Mouse (Mus musculus) frontal cortex, postnatal 10 days (tissue): ENCODE data around the gene Chek2.
"Not testable (repeated sequence)": the region's sequence is repeated elsewhere in the genome, so short reads cannot be mapped to it uniquely, and the experiment has no call there.

Experiments used
- DNase-seq, 2 experiments: peaks; one replicate each; pipeline ENCODE4 v3.0.0; 2022; ENCODE audit warnings: low spot score in 2 of 2, mixed read lengths in 1 of 2

Gene Chek2

DNA sequence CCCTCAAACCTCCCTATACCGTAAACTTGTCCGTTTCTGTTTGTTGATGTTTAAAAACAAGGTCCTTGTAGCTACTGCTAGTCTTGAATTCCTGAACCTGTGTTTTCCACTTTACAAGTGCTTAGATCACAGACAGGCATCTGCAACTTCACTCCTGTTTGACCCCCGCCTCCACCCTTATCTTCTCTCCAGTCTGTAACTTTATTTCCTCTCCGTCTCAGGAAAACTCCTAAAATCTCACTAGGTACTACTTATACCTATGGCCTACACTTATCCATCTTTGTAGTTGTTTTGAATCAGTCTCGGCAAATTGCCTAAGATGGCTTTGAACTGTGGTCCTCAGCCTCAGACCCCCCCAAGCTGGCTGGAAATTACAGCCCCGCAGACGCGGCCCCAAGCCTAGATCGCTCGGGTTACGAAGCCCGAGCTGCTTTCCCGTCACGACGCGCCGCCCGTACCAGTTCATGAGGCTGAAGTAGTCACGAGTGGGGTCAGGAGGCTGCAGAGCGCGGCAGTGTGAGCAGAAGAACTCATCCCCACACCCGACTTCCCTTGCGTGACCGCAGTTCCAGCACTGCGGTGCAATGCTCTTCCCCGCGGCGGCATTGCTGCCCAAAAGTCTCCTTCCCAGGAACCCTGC is 621 bp upstream of the Chek2 start:
- no peak for DNase-seq

DNA sequence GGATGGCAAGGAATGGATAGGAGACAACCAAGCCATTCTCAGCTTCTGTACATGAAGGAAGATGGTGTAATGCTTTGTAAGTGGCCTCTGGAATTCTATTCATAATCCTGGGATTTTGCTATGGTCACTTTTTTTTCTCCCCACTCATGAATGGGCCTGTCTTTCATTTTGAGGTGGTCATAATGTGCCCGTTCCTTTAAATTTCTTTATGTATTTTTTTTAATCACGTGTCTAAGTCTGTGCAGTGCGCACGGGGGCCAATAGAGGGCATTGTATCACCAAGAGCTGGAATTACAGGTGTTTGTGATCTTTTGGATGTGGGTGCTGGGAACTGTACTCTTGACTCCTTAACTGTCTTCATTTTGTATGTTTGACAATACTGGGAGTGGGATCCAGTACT is 686 bp downstream of the Chek2 start:
- DNase-seq: peak in 1 of 2 experiments; percentile 25

DNA sequence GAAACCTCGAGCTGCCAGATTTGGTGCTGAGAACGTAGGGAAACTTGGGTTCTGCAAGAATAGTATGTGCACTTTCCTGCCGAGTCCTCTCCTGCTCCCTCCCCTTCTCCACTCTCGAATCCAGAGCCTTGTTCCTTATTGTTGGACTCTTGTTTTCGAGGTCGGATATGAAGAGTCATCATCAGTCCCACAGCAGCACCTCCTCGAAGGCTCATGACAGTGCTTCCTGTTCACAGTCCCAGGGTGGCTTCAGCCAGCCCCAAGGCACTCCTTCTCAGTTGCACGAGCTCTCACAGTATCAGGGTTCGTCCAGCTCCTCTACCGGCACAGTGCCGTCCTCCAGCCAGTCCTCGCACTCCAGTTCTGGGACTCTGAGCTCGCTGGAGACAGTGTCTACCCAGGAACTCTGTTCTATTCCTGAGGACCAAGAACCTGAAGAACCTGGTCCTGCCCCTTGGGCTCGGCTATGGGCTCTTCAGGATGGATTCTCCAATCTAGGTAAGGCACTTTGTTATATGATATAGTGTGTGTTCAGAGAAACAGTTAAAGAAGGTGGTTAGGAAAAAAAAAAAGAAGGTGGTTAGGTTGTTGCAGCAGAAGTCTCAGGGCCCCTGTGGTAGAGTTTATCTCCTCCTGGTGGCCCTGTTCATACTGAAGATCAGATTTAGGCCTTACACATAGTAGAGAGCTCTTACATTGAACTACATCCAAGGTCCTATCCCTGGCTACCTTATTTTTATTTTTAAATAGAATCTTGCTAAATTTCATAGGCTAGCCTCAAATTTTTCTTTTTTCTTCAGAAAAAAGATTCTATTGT is 1.5 kb downstream of the Chek2 start:
- DNase-seq: no peak

DNA sequence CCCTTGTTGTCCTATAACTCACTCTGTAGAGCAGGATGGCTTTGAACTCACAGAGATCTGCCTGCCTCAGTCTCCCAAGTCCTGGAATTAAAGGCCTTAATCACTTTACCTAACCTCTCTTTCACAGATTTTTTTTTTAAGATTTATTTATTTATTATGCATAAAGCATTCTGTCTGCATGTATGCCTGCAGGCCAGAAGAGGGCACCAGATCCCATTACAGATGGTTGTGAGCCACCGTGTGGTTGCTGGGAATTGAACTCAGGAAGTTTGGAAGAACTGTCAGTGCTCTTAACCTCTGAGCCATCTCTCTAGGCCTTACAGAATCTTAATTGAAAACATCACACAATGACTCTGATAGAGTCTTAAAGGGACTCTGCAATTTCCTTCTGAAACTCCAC is 13.2 kb downstream of the Chek2 start:
- no peak for DNase-seq

DNA sequence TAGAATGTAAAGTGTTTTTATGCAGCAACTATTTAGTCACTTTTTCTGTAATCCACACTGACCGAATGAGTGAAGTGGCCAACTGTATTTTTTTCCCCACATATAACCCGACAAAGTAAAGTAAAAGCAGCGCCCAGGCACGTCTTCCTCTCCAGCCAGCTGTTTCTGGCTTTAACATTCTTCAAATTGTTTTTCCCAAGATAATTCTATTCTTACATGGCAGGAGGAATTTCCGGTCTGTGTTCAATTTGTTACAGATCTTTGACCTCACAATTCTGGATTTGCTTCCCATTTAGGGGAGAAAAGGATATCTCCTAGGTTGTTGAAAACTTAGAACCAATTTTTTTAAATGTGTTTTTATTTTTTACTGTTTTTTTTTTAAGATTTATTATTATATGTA is 17.3 kb downstream of the Chek2 start:
- DNase-seq: no peak

DNA sequence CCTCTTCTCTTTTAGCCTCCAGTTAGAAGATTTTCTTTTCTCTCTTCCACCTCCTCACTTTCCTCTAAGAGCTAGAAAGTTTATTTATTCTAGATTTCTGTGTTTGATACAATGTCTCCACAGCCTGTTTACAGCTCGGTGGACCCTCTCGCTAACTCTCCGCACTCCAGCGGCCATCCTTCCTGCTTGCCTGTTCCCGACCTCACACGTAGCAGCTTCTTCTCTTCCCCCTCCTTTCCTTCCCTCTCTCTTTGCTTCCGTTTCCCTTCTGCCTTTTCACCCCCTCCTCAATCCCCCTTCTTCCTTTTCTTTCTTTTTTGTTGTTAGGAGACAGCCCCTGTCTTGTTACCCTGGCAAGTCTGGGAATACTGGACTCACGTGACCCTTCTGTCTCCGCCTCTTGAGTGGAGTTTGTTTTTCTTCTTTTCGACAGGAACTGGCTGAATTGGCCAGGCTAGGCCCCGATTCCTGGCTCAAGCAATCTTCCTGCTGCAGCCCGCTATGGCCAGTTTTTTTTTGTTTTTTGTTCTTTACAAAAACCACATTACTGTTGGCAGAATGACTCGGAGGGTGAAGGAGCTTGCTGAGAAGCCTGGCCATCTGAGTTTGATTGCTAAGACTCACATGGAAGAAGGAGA is 19.4 kb downstream of the Chek2 start:
- DNase-seq: peak in 1 of 2 experiments; percentile 32

DNA sequence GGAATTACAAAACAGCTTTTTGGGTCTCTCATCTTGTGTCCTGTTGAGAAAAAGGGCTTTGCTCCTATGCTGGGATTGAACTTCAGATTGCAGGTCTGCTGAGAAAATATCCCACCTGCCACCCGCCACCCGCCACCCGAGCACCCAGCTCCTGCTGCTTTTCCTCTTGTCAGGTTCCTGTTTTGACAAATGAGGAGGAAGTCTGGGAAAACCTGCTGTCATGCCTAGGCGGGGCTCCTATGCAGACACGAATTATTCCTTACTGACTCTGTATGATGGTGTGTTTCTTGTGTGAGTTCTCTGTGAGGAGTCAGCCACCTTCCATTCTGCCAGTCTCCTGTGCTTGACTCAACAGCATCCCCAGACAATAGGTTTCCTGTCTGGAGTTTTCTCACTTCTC is 20.7 kb downstream of the Chek2 start:
- no peak for DNase-seq

DNA sequence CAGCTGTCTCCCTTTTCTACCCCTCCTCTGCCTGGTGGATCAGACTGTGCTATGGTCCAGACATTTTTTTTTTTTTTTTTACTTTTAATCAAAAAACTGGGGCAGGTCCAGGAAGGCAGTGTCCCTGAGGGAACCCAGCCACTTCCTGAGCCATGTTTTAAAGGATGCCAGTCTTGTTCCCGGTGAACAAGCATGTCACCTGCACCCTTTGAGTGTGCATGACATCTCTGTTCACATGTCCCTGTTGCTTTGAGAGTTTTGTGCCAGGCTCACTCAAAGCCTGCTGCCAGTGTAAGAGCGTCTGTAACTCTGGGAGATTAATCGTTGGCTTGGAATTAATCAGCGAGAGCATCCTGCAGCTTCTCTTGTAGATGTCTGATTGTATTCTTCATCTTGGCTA is 28.7 kb downstream of the Chek2 start:
- no peak for DNase-seq

DNA sequence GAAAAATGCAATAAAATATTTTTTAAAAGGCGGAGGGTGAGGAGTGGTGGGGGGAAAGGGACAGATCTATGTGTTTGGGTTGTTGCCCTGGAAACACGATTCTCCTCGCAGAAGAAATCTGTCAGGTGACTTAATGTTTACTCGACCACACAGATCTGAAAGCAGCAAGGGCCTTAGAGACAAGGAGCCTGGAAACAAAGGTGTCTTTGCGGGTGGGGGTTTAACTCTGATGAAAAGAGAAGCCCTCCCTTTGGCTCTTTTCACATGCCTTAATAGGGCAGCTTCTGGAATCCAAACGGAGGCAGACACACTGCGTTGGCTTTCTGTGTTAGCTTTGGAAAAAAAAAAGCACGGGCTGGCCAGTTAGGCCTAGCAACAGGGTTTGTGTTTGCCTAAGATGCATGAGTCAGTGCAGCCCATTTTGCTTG is 29.5 kb downstream of the Chek2 start:
- DNase-seq: no peak

DNA sequence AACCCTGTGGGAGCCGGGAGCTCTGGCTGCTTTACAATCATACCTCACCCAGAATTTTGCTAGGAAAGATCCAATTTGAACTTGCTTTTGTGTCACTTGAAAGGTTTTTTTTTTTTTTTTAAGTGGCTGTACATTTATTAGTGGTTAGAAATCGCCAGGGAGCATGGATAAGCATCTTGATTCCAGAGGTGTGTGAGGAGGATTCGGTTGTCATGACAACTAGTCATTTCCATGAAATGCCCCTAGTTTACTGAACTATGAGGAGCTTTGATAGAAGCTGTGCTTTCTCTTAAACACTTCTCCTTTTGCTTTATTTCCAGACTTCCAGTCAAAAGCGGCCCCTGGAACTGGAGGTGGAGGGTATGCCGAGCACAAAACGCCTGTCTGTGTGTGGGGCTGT is 33.4 kb downstream of the Chek2 start:
- no peak for DNase-seq

DNA sequence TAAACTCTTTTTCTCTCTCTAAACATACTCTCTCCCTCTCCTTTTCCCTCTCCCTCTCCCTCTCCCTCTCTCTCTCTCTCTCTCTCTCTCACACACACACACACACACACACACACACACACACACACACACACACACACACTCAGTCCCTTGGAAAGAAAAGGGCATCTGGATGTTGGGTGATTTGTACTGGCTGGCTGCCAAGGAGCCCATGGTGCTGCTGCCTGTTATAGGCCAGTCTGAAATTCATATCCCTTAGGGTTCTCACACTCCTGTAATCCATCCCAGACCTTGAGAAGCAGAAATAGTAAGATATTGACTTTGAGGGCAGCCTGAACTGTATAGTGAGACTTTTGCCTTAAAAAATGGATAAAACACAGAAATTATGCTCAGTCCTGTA is 34.9 kb downstream of the Chek2 start:
- no peak for DNase-seq

DNA sequence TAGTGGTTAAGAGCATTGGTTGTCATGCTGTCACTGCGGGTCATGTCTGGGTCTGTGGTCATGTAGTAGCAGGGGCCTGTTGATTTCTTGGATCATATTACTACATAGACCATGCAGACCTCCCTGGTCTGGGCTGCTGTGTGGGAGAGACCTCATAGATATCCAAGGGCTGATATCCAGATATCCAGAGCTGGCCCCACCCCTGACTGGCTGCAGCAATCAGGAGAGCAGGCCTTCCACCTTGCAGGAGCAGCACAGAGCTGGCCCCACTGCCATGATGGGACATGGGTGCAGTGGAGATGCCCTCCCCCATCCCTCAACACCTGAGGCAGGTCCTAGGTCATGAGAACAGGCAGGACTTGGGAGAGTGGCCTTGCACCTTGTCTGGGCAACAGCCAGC is 35.5 kb downstream of the Chek2 start:
- DNase-seq: no peak

DNA sequence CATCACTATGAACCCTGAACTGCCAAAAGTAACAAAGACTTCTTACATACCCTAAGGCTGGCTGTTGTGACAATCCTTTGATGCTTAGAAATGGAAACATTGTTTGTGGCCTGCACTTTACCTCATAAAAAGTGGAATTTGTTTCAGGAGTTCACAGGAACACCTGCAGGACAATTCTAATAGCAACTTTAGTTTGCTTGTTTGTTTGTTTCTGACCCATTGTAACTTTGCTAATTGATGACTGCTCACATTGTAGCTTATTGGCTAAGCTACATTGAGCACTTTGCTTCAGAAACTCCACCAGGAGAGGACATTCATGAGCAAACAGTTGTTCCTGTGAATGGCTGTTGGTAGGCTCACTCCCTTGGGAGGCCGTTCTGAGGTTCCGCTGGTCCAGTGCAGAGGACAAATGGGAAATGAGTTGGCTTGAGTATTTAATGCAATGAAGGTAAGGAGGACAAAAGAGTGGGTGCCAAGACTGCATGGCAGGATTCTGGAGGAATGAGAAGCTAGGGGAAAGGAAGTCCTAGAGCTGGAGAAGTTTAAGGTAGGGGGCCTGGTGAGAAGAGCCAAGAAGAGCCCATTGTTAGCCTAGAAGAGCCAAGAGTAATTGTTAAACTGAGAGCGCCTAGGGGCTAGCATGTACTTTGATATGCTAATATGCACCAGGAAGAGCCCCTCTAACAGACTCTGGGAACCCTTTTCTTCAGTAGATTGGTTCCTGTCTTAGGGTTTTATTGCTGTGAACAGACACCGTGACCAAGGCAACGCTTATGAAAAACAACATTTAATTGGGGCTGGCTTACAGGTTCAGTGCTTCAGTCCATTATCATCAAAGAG is 38.1 kb downstream of the Chek2 start:
- no peak for DNase-seq

DNA sequence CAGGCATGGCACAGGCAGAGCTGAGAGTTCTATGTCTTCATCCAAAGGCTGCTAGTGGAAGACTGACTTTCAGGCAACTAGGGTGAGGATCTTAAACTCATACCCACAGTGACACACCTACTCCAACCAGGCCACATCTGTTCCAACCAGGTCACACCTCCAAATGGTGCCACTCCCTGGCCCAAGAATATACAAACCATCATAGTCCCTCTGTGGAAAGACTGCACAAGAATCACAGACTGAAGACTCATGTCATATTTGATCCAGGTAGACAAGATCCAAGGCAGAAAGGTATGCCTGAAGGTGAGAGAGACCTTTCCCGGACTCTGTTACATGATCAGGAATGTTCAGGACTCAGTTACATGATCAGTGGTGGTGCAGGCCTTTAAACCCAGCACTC is 38.7 kb downstream of the Chek2 start:
- not testable (repeated sequence) for DNase-seq

DNA sequence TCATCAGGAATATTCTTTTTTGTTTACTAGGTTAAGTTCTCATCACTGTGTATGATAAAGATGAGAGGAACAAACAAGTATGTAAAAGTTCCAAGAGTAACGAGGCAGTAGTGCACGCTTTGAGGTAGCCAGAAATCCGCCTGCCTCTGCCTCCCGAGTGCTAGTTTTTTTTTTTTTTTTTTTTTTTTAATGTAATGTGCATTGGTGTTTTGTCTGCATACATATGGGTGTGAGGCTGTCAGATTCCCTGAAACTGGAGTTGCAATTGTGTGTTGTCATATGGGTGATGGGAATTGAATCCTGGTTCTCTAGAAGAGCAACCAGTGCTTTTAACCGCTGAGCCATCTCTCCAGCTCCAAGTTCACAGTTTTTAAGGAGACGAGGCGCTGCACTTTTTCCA is 39.3 kb downstream of the Chek2 start:
- no peak for DNase-seq

DNA sequence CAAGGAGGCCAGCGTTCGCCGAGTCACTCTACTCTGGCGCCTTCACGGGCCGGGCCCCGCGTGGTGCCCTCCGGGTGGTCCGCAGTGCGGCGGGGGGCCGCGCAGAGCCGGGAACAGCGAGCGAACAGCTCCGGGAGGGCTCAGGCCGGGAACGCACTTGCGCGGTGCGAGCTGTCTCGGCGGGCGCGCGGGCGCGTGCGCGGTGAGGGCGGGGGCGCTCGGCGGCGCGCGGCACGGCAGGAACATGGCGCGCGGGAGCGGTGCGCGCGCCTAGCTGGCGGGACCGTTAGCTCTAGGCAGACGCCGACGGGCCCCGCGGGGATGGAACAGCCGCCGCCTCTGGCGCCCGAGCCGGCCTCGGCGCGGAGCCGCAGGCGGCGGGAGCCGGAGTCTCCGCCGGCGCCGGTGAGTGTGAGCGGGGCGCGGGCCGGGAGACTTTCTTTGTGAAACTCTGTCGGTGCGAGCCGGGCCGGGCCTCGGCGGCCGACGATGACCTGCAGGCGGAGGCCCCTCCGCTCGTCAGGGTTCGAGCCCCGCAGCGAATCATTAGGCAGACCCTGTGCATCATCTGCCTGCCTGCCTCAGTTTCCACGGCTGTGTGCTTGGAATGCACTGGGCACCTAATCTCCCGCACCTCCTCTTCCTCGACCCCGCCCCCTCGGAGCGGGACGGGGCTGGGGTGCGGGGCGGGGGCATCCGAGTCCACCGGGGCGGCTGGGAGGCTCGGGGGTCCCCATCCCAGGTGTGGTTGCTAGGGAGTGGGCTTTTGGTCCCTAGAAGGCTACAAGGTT is 40.0 kb downstream of the Chek2 start, which contains the start of gene Ttc28:
Gene Ttc28 (plus strand): TSS at position 220 of the 791 bp plus-strand sequence.
- DNase-seq: peak; percentile 79 to 88

DNA sequence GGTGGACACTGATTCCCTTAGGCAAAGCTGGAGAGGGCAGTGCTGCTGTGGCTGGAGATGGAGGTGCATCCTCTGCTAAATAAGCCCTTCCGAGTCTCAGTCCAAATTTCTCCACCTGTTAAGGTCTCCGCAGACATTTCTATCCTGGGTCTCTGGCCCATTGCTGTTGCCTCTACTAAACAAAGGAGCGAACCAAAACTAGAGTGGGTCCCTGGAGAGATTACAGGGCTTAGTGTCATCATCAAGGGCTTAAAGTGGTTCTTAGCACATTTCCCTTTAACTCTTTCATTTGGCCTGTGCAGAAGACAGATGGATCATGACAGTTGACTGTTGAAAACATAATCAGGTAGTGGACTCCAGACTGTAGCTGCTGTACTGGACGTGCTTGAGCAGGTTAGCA is 48.8 kb downstream of the Chek2 start:
- no peak for DNase-seq

DNA sequence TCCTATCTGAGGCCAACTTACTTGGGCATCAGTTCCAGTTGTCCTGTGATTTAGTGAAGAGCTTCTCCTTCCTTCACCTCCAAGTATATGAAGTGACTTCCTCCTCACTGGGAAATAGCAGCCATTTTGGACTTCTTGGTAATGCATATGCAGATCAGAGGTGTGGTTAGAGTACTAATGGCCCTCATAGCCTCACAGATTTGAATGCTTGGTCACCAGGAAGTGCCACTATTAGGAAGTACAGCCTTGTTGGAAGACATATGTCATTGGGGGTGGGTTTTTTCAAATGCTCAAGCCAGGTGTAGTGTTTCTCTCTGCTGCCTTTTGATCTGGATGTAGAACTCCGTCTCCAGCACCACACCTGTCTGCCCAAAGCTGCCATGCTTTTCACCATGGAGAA is 50.2 kb downstream of the Chek2 start:
- no peak for DNase-seq

DNA sequence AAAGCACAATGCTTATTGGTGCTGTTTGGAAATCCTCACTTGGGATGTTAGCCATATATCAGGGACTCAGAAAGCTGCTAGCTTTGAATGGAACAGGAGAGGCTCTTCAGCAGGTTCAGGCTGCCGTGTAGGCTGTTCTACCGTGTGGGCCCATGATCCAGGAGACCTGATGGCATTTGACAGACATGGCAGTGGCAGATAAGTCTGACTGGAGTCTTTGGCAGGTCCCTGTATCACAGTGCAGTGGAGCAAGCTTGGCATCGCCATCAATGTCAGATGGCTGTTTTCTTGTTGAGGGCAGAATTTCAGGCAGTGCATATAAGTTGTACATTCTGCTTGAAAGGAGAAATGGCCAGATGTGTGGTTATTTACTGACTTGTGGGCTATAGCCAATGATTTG is 50.8 kb downstream of the Chek2 start:
- no peak for DNase-seq

DNA sequence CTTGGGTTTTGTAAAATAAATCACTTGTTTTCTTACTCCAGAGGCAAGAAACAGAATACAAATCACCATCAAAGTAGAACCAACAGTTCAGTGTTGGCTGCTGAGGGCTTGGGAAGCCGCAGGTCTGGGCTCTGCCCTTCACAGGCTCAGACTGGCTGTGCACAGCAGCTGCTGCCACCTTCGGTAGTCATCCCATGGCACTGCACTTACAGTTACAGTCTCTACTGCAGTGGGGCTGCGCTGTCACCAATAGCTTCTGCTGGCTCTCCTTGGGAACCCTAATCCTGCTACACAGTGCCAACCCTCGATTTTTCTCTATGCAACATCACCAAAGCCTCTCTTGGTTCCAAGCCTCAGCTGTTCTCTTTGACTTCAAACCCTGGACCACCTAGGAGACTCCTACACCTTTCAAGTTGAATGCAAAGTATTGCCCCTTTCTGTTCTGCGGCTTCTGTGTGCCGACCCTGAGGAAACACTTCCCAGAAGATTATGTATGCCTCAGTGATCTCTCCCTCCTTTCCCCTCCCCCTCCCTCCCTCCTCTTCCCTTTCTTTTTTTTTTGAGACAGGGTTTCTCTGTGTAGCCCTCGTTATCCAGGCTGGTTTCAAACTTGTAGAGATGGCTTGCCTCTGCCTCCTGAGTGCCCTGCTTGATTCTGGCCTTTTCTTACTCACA is 57.5 kb downstream of the Chek2 start:
- no peak for DNase-seq

DNA sequence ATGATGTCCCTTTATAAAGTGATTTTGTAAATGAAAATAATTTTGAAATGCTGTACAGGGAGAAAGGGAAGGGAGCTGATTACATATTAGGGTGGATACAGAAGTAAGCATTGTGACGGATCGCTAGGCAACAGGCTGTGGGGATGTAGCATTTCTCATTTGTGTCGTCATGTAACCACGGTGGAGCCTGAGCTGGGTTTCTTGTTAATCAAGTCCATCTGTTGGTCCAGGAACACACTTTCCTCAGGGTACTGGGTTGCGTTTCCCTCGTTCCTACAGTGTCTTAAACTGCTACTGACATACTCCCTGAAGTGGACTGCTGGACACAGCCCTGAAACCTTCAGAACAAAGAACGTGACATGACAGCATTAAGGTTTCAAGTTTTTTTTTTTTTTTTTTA is 58.4 kb downstream of the Chek2 start:
- DNase-seq: no peak
